Mouse (Mus musculus): ENCODE measurements at regions not wholly inside any gene's neighbourhood (a gene's known extent, or its start where the extent isn't known, plus 50 kb on each side); places are given as distances from the start of the nearest gene placed in this dataset.

GRCm38 (mm10) chr12:93549900-93550299, 1700.9 kb upstream of the Sel1l start:
- DNase-seq = peak; percentile 33

- no peak for DNase-seq
These were observed 1674.5 kb upstream of the Sel1l start for GRCm38 (mm10) chr12:93523465-93523864.

GRCm38 (mm10) chr12:93486381-93486780, 1637.4 kb upstream of the Sel1l start:
- no peak for DNase-seq

- DNase-seq = no peak
These were observed 1613.1 kb upstream of the Sel1l start for GRCm38 (mm10) chr12:93462106-93462505.

GRCm38 (mm10) chr12:93449436-93449835, 1600.5 kb upstream of the Sel1l start:
- no peak for DNase-seq

GRCm38 (mm10) chr12:93429218-93429617, 1580.3 kb upstream of the Sel1l start:
- DNase-seq = no peak

GRCm38 (mm10) chr12:93427988-93428387, 1579.0 kb upstream of the Sel1l start:
- DNase-seq = no peak

- peak; percentile 2 for DNase-seq
These were observed 1567.4 kb upstream of the Sel1l start for GRCm38 (mm10) chr12:93416381-93416780.

- DNase-seq = no peak
These were observed 1566.8 kb upstream of the Sel1l start for GRCm38 (mm10) chr12:93415791-93416190.

GRCm38 (mm10) chr12:93385578-93385977, 1536.6 kb upstream of the Sel1l start:
- DNase-seq = no peak

GRCm38 (mm10) chr12:93342933-93343332, 1494.0 kb upstream of the Sel1l start:
- DNase-seq = peak; percentile 71

- DNase-seq = peak; percentile 3
These were observed 1493.6 kb upstream of the Sel1l start for GRCm38 (mm10) chr12:93342525-93342924.

GRCm38 (mm10) chr12:93335520-93335919, 1486.6 kb upstream of the Sel1l start:
- DNase-seq = no peak

GRCm38 (mm10) chr12:93312214-93312613, 1463.3 kb upstream of the Sel1l start:
- no peak for DNase-seq

GRCm38 (mm10) chr12:93281816-93282215, 1432.9 kb upstream of the Sel1l start:
- DNase-seq = no peak

GRCm38 (mm10) chr12:93273652-93274051, 1424.7 kb upstream of the Sel1l start:
- DNase-seq = no peak

GRCm38 (mm10) chr12:93230237-93230636, 1381.3 kb upstream of the Sel1l start:
- no peak for DNase-seq

- no peak for DNase-seq
These were observed 1377.9 kb upstream of the Sel1l start for GRCm38 (mm10) chr12:93226826-93227225.

- peak; percentile 32 for DNase-seq
These were observed 1372.4 kb upstream of the Sel1l start for GRCm38 (mm10) chr12:93221179-93221922.

- no peak for DNase-seq
These were observed 1358.6 kb upstream of the Sel1l start for GRCm38 (mm10) chr12:93207596-93207995.

- no peak for DNase-seq
These were observed 1340.0 kb upstream of the Sel1l start for GRCm38 (mm10) chr12:93188940-93189339.

GRCm38 (mm10) chr12:93173744-93174143, 1324.8 kb upstream of the Sel1l start:
- DNase-seq = no peak

GRCm38 (mm10) chr12:93160252-93160651, 1311.3 kb upstream of the Sel1l start:
- no peak for DNase-seq

GRCm38 (mm10) chr12:93152618-93153245, 1303.8 kb upstream of the Sel1l start:
- DNase-seq = peak; percentile 55

GRCm38 (mm10) chr12:93151530-93151929, 1302.6 kb upstream of the Sel1l start:
- DNase-seq = no peak

All from embryo, embryonic 11 days (tissue).